Mouse (Mus musculus) hematopoietic stem cell, adult 5-6 weeks (primary cell): ENCODE data around the gene Abl2. TPM values are rescaled to one million over a fixed set of nuclear protein-coding genes. Genes with fewer than 3 reads are reported as not detected.

Source experiments
- ATAC-seq, 2 experiments: fragments of 125-278 bp in 1 of 2; replicated peaks in 1 of 2; 2 replicates each; pipeline ENCODE4 v1.8.0; 2016 to 2017; ENCODE audit warnings: inconsistent platforms in 2 of 2, mild to moderate bottlenecking in 2 of 2, moderate number of reproducible peaks in 2 of 2, low read depth in 1 of 2, moderate TSS enrichment in 1 of 2; ENCODE audit not compliant: low FRiP score in 2 of 2, poor library complexity in 2 of 2, severe bottlenecking in 2 of 2, insufficient read depth in 1 of 2, low TSS enrichment in 1 of 2
- total RNA-seq: library from RNA; stranded (forward); fragments of 172-1452, 232-1000 nt; gene quantifications from 2 replicates; pipeline ENCODE4 v1.2.3, GENCODE M21; 2017

Gene Abl2
- total RNA-seq, 1 experiment from 2014 or later: 32.8 TPM

GRCm38 (mm10) chr1:156676171-156676570, 117.6 kb downstream of the Abl2 start:
- peak; percentile 30 to 50; a peak in 1 of 4 replicates for ATAC-seq

GRCm38 (mm10) chr1:156676596-156676995, 118.0 kb downstream of the Abl2 start:
- no peak for ATAC-seq

GRCm38 (mm10) chr1:156677230-156677629, 118.6 kb downstream of the Abl2 start:
- ATAC-seq: no peak

- no peak for ATAC-seq
Measured at GRCm38 (mm10) chr1:156679599-156679998, 121.0 kb downstream of the Abl2 start.

GRCm38 (mm10) chr1:156686025-156686661, 127.6 kb downstream of the Abl2 start:
- no peak for ATAC-seq

Other genes starting within 250 kb of the Abl2 start
- gene Nphs2, start 248.1 kb upstream of the Abl2 start, total RNA-seq: 0.81 TPM in 1 of 2 replicates, not detected in the other
- 2,981 and 3,597 TPM in 2 replicates for gene Gm2000, start 192.7 kb upstream of the Abl2 start, total RNA-seq
- gene Axdnd1, start 137.6 kb upstream of the Abl2 start, total RNA-seq: 1.8 TPM in 1 of 2 replicates, not detected in the other
- gene Soat1, start 84.5 kb upstream of the Abl2 start, total RNA-seq: 48.3 and 80.4 TPM in 2 replicates
- 15.2 and 20.0 TPM in 2 replicates for gene Gm10031, start 34.8 kb upstream of the Abl2 start, total RNA-seq
- 18.9 and 33.8 TPM in 2 replicates for gene Tor3a, start 115.6 kb downstream of the Abl2 start, total RNA-seq
- gene Fam20b, start 160.3 kb downstream of the Abl2 start, total RNA-seq: 41.6 and 43.4 TPM in 2 replicates